Mouse (Mus musculus) left cerebral cortex, adult 8-10 months (tissue): Measurements from ENCODE around the gene Spag17. TPM values are rescaled to one million over a fixed set of nuclear protein-coding genes. Genes with fewer than 3 reads are reported as not detected.

Experiments
- DNase-seq, 2 experiments: peaks; one replicate each; pipeline ENCODE4 v3.0.0; 2022; ENCODE audit warnings: low spot score in 2 of 2
- total RNA-seq, 4 experiments: library from RNA; stranded (reverse); gene quantifications; 2 replicates each; pipeline ENCODE4 v1.2.4; 2022

Spag17 gene
- total RNA-seq, 4 experiments from 2014 or later: 0.11 to 0.70 (median 0.18) TPM

- peak; percentile 88 to 91 for DNase-seq
Measured at GRCm38 (mm10) chr3:100162315-100163105, 277.3 kb downstream of the Spag17 start, which contains the start of the genes Gdap2 and Wdr3. Gdap2 (plus strand) TSS chr3:100162381. Wdr3 (minus strand) TSS chr3:100162407.

- DNase-seq: no peak
Measured at GRCm38 (mm10) chr3:100163556-100163955, 278.4 kb downstream of the Spag17 start.

- DNase-seq: no peak
Measured at GRCm38 (mm10) chr3:100164991-100165390, 279.8 kb downstream of the Spag17 start.

- no peak for DNase-seq
Measured at GRCm38 (mm10) chr3:100176031-100176430, 290.8 kb downstream of the Spag17 start.

- no peak for DNase-seq
Measured at GRCm38 (mm10) chr3:100180471-100180870, 295.3 kb downstream of the Spag17 start.

GRCm38 (mm10) chr3:100189444-100189843 lies 304.2 kb downstream of the Spag17 start:
- peak; percentile 23 to 28 for DNase-seq

GRCm38 (mm10) chr3:100189861-100190260 lies 304.7 kb downstream of the Spag17 start:
- no peak for DNase-seq
